Mouse (Mus musculus) brain, embryonic 18.5 days (tissue): ENCODE data around the gene Armh1.
"Not testable (repeated sequence)": the region's sequence is repeated elsewhere in the genome, so short reads cannot be mapped to it uniquely, and the experiment has no call there.

Experiments used
- DNase-seq: peaks from one replicate; pipeline ENCODE4 v3.0.0-alpha.2; 2012; ENCODE audit warnings: low read depth, low spot score

Gene Armh1

DNA sequence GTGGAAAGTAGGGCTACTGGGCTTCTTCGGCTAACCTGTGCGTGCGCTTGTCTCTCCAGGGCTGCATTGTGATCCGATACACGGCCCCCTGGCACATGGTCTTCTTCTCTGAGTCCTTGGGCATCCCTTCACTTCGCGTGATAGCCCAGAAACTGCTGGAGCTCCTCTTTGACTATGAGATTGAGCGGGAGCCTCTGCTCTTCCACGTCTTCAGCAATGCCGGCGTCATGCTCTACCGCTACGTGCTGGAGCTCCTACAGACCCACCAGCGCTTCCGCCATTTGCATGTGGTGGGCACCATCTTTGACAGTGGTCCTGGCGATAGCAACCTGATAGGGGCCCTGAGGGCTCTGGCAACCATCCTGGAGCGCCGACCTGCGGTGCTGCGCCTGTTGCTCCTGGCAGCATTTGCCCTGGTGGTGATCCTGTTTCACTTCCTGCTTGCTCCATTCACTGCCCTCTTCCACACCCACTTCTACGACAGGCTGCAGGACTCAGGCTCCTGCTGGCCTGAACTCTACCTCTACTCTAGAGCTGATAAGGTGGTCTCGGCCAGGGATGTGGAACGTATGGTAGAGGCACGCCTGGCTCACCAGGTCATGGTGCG, 16.0 kb upstream of the Armh1 start:
- no peak for DNase-seq

DNA sequence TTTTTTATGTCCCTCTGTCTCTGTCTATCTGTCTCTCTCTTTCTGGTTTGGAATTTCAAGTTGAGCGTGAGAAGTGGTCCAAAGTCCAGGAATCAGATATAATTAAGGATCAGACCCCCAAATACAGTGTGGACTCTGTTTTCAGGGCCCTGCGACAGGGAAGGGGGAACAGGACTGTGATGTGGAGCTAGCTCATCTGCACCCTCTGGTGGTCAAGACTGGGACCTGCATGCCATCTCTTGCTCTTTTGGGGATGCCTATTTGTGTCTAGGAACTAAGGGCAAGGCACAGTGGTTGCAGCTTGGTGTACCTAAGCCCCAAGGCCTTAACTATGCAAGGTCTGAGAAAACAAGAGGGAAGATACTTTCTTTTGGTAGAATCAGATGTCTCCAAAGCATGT, 15.4 kb upstream of the Armh1 start:
- DNase-seq = no peak

DNA sequence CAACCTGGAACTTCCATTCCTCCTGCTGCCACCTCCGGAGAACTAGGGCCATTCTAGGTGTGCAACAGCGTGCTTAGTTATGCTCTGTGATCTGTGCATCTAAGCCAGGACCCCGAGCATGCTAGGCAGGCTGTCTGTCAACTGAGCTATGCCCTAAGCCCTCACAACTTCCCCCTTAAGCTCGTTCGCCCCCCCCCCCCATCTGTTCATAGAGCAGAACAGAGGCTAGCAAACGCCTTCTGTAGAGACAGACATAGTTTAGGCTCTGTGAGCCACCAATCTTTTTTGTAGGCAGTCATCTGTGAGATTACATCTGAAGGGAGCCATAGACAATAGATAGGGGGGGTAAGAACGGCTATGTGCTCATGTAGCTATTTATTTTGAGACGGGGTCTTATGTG, 11.1 kb upstream of the Armh1 start:
- no peak for DNase-seq

- DNase-seq = no peak
Measured at GRCm38 (mm10) chr4:117262101-117262913, 10.4 kb upstream of the Armh1 start.

- DNase-seq = no peak
Measured at GRCm38 (mm10) chr4:117261222-117261621, 9.3 kb upstream of the Armh1 start.

- not testable (repeated sequence) for DNase-seq
Measured at GRCm38 (mm10) chr4:117259909-117260308, 8.0 kb upstream of the Armh1 start.

- DNase-seq = no peak
Measured at GRCm38 (mm10) chr4:117254672-117255071, 2.7 kb upstream of the Armh1 start.

- no peak for DNase-seq
Measured at GRCm38 (mm10) chr4:117254017-117254627, 2.2 kb upstream of the Armh1 start.

GRCm38 (mm10) chr4:117253218-117254016, 1.5 kb upstream of the Armh1 start:
- no peak for DNase-seq

DNA sequence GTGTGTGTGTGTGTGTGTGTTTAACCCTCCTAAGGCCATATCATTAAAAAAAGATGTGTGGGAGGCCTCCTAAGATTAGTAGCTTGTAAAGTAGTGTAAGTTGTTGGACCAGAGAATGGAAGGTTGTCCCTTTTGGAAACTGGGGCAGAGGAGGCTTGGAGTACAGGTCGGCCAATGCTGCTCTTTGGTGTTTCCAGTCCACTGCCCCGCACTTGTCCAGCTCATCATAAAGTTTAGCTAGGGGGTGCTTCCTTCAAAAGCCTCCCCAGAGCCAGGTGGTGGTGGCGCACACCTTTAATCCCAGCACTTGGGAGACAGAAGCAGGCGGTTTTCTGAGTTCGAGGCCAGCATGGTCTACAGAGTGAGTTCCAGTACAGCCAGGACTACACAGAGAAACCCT, 830 bp upstream of the Armh1 start:
- DNase-seq = no peak

GRCm38 (mm10) chr4:117252351-117252750, 426 bp upstream of the Armh1 start:
- no peak for DNase-seq

DNA sequence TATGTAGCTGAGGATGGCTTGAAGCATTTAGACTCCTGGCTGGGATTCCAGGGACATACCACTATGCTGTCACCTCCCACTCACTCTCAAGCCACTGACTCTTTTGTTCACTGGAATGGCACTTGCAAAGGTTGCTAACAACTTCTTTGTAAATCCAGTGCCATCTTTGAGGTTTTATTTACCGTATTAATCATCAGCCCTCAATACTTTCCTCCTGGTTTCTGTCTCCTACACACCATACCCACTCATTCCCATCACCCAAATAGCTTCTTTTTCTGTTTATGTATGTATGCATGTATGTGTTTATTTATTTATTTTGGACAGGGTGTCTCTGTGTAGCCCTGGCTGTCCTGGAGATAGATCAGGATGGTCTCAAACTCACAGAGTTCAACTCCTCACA, 943 bp downstream of the Armh1 start:
- no peak for DNase-seq

GRCm38 (mm10) chr4:117240867-117241266, 11.1 kb downstream of the Armh1 start:
- no peak for DNase-seq

DNA sequence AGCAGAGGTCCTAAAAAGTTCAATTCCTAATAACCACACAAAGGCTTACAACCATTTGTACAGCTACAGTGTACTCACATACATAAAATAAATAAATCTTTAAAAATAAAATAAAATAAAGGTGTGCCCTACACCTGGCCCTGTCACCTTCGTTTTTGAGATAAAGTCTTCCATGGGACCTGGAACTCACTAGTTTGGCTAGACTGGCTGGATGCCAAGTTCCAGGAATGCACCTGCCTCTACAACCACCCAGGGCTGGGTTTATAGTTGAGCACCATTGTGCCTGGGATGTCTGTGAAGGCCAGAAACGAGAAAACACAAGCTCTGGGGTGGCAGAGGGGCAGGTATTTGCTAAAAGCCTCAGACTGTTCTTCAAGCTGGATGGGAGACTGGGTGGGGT, 12.8 kb downstream of the Armh1 start:
- DNase-seq = no peak

- DNase-seq = no peak
Measured at GRCm38 (mm10) chr4:117235822-117236221, 16.1 kb downstream of the Armh1 start.

DNA sequence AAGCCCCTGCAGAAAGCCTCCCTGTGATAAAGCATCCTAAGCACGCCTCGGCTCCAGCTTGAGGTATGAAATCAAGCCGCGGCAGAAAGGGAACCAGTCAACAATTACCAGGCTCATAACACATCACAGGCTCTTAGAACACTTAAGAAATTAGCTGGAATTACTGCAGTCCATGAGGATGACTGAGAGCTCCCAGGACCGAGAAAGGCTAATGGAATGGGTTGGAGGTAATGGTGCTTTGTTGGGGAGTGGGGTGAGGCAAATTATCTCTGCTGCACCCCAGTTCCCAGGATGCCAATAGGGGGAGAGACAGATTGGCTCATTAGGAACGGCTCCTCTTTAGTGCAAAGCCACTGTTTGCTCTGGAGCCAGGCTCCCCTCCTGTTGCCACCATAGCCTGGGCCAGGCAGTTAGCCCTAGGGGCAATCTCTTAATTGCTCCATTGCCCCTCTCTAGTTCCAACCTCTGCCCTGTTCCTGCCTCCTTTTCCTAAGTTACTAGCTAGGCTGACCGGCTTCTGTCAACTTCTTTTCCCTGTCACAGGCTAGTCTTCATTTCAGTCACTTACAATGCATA, 17.7 kb downstream of the Armh1 start:
- DNase-seq = no peak

GRCm38 (mm10) chr4:117231208-117231607, 20.7 kb downstream of the Armh1 start:
- DNase-seq = no peak

- DNase-seq = no peak
Measured at GRCm38 (mm10) chr4:117230331-117230730, 21.6 kb downstream of the Armh1 start.

GRCm38 (mm10) chr4:117229590-117229989, 22.3 kb downstream of the Armh1 start:
- no peak for DNase-seq

DNA sequence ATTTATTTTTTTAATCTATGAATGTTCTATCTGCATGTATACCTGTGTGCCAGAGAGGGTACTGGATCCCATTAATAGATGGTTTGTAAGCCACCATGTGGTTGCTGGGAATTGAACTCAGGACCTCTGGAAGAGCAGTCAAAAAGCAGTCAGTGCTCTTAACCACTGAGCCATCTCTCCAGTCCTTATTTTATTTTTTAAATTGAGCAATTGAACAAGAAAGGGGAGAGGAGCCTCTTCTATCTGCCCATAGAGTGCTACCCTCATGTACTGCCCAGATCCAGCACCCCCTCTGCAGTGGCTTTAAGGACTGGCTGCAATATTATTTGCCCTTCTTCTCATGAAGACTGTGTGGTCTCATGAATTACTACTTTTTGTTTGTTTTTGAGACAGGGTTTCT, 26.7 kb downstream of the Armh1 start:
- no peak for DNase-seq

DNA sequence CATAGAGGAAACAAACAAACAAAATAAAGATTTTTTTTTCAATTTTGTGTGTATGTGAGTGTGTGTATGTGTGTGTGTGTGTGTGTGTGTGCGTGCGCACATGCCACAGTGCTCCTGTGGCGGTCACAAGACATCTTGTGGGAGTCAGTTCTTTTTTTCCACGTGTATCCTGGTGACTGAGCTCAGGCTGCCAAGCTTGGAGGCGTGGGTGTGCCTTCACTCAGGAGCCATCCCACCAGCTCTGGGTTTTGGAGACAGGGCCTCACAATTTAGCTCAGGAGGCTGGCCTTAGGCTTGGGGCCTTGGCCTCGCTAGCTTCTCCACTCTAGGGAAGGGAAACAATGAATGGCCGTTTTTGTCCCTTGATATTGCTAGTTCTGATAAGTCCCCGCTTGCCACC, 27.8 kb downstream of the Armh1 start:
- DNase-seq = no peak

DNA sequence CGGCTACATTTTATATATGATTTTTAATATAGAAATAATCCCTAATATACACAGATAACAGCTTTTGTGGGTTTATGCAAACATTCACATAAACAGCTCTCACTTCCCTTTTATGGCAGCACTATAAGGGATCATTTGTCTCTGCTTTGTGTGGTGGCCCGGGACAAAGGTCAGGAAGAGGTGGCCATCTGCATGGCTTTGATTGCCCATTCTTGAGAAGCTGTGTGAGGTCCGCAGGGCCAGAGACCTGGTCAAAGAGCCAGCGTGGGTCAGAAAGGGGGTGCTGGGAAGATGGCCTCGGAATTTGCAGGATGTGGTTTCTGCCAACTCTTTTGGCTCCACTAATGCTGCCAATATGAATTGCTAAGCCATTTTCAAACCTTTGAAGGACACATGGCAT, 28.9 kb downstream of the Armh1 start:
- DNase-seq = no peak
